Mouse (Mus musculus): ENCODE results near the gene Myl6b.
A peak's percentile ranks its signal among the peaks of the same experiment; 100 is the strongest.
"Not testable (repeated sequence)": the region's sequence is repeated elsewhere in the genome, so short reads cannot be mapped to it uniquely, and the experiment has no call there.

The Myl6b gene

DNA sequence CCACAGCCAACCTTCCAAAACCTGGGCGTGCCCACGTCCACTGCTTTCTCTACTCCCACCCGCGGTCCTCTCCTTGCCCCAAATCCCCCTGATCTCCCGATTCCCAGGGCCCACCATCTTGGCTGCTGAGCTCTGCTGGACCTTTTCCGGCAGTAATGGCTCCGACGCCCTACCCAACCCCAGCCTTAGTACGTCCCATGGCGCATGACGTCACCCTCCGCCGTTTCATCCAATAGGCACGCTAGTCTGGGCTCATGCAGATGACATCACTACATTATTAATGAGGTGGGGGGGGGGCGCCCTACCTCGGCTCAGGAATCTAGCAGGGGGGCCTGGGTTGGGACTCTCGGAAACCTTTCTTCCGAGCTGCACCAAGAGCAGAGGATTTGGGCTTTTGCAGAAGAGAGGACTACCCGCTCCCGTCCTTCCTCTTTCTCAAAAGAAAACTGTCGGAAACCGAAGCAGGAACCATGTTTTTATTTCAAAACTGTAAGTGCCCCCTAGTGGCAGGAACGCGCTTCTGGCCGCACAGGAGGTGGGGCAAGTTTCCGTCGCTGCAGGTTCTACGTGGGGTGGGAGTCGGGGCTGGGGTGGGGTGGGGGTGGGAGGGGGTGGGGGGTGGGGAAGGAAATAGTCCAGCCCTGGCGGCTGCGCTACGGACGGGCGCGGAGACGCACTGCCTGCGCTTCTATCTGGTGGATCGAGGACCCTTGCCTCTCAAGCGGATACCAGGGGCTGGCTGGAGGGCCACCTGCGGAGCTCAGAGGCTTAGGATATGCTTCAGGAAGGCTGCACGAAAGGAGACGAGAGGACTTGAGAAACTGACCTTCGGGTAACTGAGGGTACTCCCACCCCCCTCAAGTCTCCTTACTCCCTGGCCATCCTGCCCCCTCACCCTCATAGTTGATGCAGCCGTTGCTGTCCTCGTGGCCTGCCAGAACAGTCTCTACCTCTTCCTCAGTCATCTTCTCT is 4.5 kb downstream of the Myl6b start, which contains the start of gene Myl6:
Gene Myl6 (minus strand): TSS at position 451 of the 972 bp plus-strand sequence.
- DNase-seq (ENCODE audit: low read depth, low spot score): peak; percentile 98

DNA sequence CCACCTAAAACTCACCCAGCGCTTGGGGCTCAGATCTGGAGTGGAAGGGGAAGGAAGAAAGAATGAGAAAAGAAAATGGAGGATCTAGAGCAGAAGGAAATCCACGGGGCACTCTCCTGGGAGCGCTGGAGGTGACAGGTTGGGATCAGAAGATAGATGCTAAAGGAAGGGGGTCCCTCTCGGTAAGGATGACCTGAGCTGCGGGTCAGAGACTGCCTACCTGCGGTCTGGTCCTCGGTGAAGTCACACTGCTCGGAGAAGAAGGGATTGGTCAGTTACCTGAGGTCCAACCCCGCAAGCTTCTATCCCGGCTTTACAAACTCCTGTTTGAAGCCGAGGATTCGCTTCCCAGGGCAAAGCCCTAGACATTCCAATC is 5.2 kb downstream of the Myl6b start:
- DNase-seq (ENCODE audit: low read depth, low spot score): peak; percentile 16

DNA sequence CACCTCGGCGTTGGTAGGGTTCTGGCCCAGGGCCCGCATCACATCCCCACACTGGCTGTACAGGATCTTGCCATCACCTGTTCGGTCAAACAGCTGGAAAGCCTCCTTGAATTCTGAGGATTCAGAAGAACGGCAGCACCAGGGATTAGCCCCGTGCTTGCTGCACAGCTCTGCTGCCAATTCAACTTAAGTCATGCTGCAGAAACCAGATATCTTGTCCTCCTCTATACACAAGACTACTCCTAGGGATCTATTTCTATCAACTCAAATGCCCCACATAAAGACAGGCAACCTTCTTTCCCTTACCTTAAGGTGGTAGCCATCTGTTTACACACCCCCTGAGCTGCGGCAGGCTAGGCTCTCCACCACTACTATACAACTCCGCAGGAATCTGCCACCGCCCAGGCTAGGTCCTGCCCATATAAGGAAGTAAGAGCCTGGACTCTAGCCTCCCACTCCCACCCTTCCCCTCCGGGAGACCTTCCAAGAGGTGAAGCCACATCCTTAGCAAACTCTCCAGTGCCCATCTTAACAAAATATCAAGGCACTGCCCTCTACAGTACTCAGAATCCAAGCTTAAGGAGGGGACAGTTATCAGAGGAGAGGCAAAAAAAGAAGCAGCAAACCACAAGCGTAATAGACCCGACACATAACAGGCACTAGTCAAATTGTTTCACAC is 5.7 kb downstream of the Myl6b start:
- DNase-seq (ENCODE audit: low read depth, low spot score): no peak

DNA sequence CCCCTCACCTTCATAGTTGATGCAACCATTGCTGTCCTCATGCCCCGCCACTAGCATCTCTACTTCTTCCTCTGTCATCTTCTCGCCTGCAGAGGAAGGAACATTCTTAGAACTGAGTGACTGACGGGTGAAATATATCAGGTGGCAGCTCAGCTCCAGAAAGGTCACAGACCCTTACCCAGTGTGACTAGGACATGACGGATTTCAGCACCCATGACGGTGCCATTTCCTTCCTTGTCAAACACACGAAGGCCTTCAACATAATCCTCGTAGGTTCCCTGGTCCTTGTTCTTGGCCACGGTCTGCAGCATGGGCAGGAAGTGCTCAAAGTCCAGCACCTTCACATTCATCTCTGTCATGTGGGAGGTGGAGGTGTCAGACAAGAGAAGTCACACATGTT is 6.4 kb downstream of the Myl6b start:
- DNase-seq (ENCODE audit: low read depth, low spot score): not testable (repeated sequence)

- no peak for DNase-seq (ENCODE audit: low read depth, low spot score)
Observed at GRCm38 (mm10) chr10:128491495-128491894, 7.0 kb downstream of the Myl6b start.

- no peak for DNase-seq (ENCODE audit: low read depth, low spot score)
Observed at GRCm38 (mm10) chr10:128490912-128491311, 7.6 kb downstream of the Myl6b start.

- DNase-seq (ENCODE audit: low read depth, low spot score): no peak
Observed at GRCm38 (mm10) chr10:128490232-128490631, 8.3 kb downstream of the Myl6b start.

GRCm38 (mm10) chr10:128489785-128490184 is 8.7 kb downstream of the Myl6b start:
- DNase-seq (ENCODE audit: low read depth, low spot score): no peak

DNA sequence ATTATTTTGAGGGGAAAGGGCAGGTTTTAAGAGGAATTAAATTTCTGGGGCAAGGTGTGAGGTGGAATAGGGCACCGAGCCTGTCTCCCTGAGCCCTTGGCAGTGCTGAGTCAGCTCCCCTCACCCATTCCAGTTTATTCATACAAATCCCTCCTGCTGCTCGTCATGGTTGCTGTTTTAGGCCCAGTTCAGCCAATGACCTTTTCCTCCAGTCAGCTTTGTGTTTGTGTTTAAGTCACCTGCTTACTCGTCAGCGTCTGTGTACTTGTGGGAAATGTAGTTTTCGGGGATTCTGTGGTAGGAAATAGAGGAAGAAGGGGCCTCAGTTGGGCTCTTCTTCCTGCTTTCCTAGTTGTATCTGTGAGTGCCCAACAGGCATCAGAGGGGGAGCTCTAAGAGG is 9.1 kb downstream of the Myl6b start:
- no peak for DNase-seq (ENCODE audit: low read depth, low spot score)

DNA sequence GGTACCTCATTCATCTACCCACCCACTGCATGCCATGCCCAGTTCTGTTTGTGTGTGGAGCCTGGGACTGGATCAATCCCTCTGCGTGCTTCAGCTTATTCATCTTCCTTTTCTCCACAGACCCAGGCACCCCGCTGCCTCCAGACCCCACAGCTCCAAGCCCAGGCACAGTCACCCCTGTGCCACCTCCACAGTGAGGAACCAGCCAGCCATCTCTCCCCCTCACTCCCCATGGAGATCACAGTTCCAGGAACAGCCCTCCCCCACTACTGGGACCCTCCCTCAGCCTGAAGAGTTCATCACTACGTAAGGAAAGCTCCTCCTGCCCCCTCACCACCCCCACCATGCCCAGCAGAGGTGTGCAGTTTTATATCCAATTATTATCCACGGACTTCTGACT is 9.7 kb downstream of the Myl6b start:
- DNase-seq (ENCODE audit: low read depth, low spot score): no peak

GRCm38 (mm10) chr10:128487861-128488712 is 10.4 kb downstream of the Myl6b start:
- DNase-seq (ENCODE audit: low read depth, low spot score): no peak

DNA sequence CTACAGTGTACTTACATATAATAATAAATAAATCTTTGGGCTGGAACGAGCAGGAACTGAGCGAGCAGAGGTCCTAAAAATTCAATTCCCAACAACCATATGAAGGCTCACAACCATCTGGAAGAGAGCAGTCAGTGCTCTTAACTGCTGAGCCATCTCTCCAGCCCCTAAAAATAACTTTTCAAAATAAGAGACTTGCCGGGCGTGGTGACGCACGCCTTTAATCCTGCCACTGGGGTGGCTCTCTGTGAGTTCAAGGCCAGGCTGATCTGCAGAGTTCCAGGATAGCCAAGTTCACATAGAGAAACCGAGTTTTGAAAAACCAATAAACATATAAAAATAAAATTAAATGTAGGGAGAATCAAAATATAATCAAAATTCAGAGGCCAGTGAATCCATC is 12.1 kb downstream of the Myl6b start:
- DNase-seq (ENCODE audit: low read depth, low spot score): no peak

DNA sequence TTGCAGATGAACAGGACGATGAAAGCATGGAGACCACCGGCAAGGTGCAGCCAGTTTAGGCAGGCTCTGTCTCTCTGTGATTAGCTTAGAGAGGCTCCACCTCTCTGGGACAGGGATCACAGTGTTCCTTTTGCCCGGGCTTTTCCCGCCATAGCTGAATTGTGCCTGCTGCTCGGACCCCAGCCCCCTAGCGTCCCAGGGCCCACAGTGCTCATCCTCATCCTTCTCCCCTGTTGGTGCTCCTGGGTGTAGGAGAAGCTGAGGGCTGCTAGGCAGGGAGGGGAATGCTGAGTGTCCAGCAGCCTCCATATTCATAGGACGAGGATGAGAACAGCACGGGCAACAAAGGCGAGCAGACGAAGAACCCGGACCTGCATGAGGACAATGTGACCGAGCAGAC is 24.1 kb downstream of the Myl6b start:
- no peak for DNase-seq (ENCODE audit: low read depth, low spot score)

DNA sequence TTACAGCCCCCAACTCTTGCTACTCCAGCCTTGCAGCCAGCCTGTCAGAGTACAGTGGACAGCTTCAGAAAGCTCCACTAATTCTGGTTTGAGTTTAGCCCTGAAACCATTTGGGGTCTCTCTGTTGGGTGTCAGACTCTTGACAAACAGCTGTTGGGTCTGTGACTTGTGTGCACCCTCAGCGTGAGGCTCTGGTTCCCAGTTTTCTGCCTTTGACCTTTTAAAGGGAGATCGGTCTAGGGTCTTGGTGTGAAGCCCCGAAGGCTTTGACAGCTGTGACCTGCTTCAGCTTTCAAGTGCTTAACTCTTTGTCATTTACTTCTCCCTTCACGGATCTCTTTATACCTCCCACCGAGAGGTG is 38.2 kb downstream of the Myl6b start:
- DNase-seq (ENCODE audit: low read depth, low spot score): no peak

GRCm38 (mm10) chr10:128459409-128460269 is 38.8 kb downstream of the Myl6b start:
- DNase-seq (ENCODE audit: low read depth, low spot score): no peak

DNA sequence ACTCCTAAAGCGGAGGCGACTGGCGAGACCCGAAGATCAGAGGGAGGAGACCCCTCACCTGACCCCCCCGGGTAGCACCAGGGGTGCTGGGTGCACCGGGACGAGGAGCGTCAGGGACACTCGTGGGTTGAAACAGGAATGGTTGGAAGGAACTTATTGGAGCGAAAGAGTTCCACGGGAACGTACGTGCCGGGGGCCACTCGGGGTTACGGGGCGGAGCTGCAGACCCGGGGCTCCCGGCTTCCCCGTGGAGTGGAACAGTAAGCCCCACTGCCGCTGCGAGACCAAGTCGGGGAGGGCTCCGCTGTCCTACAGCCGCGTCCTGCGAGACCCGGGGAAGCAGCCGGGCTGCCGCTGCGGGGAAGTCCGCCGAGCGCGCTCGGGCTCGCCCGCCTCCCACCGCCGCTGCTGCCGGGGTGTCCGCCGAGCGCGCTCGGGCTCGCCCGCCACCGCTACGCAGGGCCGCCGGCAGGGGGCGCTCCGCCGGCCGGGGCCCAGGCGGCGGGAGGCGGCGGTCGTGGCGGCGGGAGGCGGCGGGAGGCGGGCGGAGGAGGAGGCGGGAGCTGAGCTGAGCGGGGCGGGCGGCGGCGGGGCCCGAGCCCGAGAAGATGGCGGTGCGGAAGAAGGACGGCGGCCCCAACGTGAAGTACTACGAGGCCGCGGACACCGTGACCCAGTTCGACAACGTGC is 39.6 kb downstream of the Myl6b start, which contains the start of gene Smarcc2:
Gene Smarcc2 (plus strand): TSS at position 530 of the 690 bp plus-strand sequence.
- DNase-seq (ENCODE audit: low read depth, low spot score): peak; percentile 77

DNA sequence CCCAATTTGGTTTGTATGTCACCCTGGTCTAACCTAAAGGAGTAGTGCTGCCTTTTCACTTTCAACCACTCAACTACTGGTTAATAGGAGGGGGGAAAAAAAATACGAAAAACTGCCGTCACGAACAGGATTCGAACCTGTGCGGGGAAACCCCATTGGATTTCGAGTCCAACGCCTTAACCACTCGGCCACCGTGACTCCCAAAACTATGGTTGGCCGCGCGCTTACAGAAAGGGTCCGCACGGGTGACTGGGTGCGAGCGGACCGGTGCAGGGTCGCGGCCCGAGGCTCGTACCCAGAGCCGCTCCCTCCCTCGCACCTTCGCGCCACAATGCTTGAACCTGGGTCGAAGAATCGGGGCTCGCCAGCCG is 40.2 kb downstream of the Myl6b start:
- DNase-seq (ENCODE audit: low read depth, low spot score): peak; percentile 74

- no peak for DNase-seq (ENCODE audit: low read depth, low spot score)
Observed at GRCm38 (mm10) chr10:128457676-128458075, 40.8 kb downstream of the Myl6b start.

GRCm38 (mm10) chr10:128455280-128455679 is 43.2 kb downstream of the Myl6b start:
- DNase-seq (ENCODE audit: low read depth, low spot score): peak; percentile 87

DNA sequence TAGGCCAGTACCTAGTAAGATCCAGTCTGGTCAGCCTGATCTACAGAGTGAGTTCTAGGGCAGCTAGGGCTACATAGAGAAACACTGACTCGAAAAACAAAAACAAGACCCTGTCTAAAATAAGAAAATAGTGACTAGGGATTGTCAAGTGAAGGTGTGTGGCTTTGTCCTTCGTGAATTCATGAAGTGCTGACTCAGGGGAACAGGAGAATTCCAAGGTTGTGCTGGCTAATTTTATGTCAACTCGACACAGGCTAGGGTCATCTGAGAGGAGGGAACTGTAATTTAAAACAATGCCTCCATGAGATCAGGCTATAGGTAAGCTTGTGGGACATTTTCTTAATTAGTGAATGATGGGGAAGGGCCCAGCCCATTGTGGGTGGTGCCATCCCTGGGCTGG is 44.0 kb downstream of the Myl6b start:
- DNase-seq (ENCODE audit: low read depth, low spot score): no peak
